In the genomic region with DNA sequence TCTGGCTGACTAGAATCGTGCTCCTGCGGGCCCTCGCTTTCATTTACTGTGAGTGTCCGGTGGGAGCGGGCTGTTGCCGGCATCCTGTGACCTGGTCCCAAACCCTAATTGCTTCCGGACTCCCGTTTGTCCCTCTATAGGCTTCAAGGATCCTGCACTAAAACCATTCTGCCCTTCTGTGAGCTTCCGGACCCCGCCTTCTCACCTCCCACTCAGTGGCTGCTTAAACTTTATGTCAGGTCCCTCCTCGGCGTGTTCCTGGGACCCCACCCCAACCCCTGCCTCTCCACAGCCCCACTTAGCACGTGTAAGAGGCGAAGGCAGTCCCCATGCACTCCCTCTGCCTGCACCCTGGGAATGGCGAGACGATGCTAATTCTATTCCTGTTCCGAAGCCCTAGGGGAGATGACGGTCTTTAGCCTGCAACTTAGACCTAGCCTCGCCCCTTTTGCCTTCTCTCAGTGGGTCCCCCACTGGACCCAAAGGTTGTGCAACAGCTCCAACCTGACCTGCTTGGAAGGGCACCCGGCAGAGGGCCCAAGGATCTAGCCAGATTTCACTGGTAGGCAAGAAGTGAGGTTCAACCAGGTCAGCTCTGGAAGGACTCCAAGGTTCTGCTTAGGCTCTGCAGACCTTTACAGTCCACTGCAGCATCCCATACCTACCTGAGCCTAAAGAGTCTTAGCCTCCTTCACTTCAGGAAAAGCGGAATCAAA, we compare ENCODE assay signal across 8 mouse cellular contexts. TPM values are rescaled to one million over a fixed set of nuclear protein-coding genes. Genes with fewer than 3 reads are reported as not detected.
DNase-seq lines count a peak whose midpoint lies in the region; ATAC-seq and TF ChIP-seq lines count a peak whose summit lies in the region.

No protein-coding gene starts in this region.

- DNase-seq in heart, adult 11 months, result peak; percentile 94
- no peak for DNase-seq in heart, postnatal 25 days (ENCODE audit: low spot score)
- DNase-seq in ES-CJ7 (ENCODE audit: low read depth, low spot score), result peak; percentile 37
- peak; percentile 68 for DNase-seq in kidney, postnatal 0 days (ENCODE audit: low spot score)
- no peak for DNase-seq in Muller cell, postnatal 12 days (ENCODE audit: inconsistent ontology term)
- no peak for DNase-seq in gastrocnemius, adult 8-10 months (ENCODE audit: low spot score in 2 of 2)

- H3K4me3 ChIP-seq in forebrain, embryonic 12.5 days (replicated peaks), result peak overlapping the region; percentile 75
- peak overlapping the region; percentile 67 for H3K4me3 ChIP-seq in kidney, postnatal 0 days (replicated peaks; ENCODE audit: low read depth, low read length)
- H3K4me3 ChIP-seq in neural tube, embryonic 14.5 days (ENCODE audit: low read depth, low read length), result peak overlapping the region; percentile 67

- peak; percentile 21 for ATAC-seq in forebrain, embryonic 12.5 days (ENCODE audit: low FRiP score)
- ATAC-seq in kidney, postnatal 0 days (replicated peaks; ENCODE audit: low FRiP score, low read depth), result peak; percentile 65
- ATAC-seq in neural tube, embryonic 14.5 days (ENCODE audit: low read depth), result peak; percentile 45

- peak overlapping the region; percentile 79 for H3K9ac ChIP-seq in forebrain, embryonic 12.5 days
- peak overlapping the region; percentile 60 for H3K9ac ChIP-seq in kidney, postnatal 0 days (ENCODE audit: low read depth, low read length)
- H3K9ac ChIP-seq in neural tube, embryonic 14.5 days (replicated peaks; ENCODE audit: low read depth, low read length), result peak overlapping the region; percentile 76

- H3K36me3 ChIP-seq in forebrain, embryonic 12.5 days (replicated peaks), result peaks cover under 1% of the 10 kb centered on the region; the same call in 1 of the 2 replicates
- no peaks in the 10 kb centered on the region for H3K36me3 ChIP-seq in kidney, postnatal 0 days (ENCODE audit: insufficient read depth, low read length)
- no peaks in the 10 kb centered on the region for H3K36me3 ChIP-seq in neural tube, embryonic 14.5 days (ENCODE audit: control insufficient read depth, insufficient read depth, low read length)

- no peak for TF ChIP-seq CTCF in kidney, postnatal 0 days (IDR thresholded peaks at IDR 0.05; ENCODE audit: low read depth)

- no peaks in the 10 kb centered on the region for H3K9me3 ChIP-seq in forebrain, embryonic 12.5 days
- H3K9me3 ChIP-seq in kidney, postnatal 0 days (replicated peaks; ENCODE audit: low read length), result no peaks in the 10 kb centered on the region
- H3K9me3 ChIP-seq in neural tube, embryonic 14.5 days (ENCODE audit: control insufficient read depth, low read length), result no peaks in the 10 kb centered on the region

- H3K4me1 ChIP-seq in forebrain, embryonic 12.5 days, result peaks cover 38% of the 10 kb centered on the region
- H3K4me1 ChIP-seq in kidney, postnatal 0 days (replicated peaks; ENCODE audit: insufficient read depth, low read length), result peaks cover 6% of the 10 kb centered on the region; the same call in 1 of the 2 replicates
- H3K4me1 ChIP-seq in neural tube, embryonic 14.5 days (ENCODE audit: control insufficient read depth, insufficient read depth, low read length), result 0 out of 2 replicates have a peak, but pooled peaks cover 7% of the 10 kb centered on the region

- peak overlapping the region; percentile 89 for H3K4me2 ChIP-seq in forebrain, embryonic 12.5 days
- H3K4me2 ChIP-seq in kidney, postnatal 0 days (ENCODE audit: low read length), result peak overlapping the region; percentile 65
- peak overlapping the region; percentile 65 for H3K4me2 ChIP-seq in neural tube, embryonic 14.5 days (ENCODE audit: low read depth, low read length)

- peak overlapping the region; percentile 56; the same call in 1 of the 2 replicates for H3K27ac ChIP-seq in forebrain, embryonic 12.5 days
- peak overlapping the region; percentile 47; the same call in 1 of the 2 replicates for H3K27ac ChIP-seq in kidney, postnatal 0 days
- H3K27ac ChIP-seq in neural tube, embryonic 14.5 days (ENCODE audit: low read depth, low read length), result peak overlapping the region; percentile 52; the same call in 1 of the 2 replicates

- intact Hi-C loops in heart, postnatal 25 days (cut with DNase I), result no loop called here

- H3K27me3 ChIP-seq in forebrain, embryonic 12.5 days, result peaks cover 9% of the 10 kb centered on the region
- H3K27me3 ChIP-seq in kidney, postnatal 0 days (ENCODE audit: insufficient read depth, low read length), result no peaks in the 10 kb centered on the region
- no peaks in the 10 kb centered on the region for H3K27me3 ChIP-seq in neural tube, embryonic 14.5 days (ENCODE audit: control insufficient read depth, insufficient read depth, low read length)

- 6% methylated on average over 21 of the region's 21 CpGs for WGBS in forebrain, embryonic 12.5 days
- 5% methylated on average over 21 of the region's 21 CpGs for WGBS in kidney, postnatal 0 days
- WGBS in neural tube, embryonic 14.5 days, result 5% methylated on average over 21 of the region's 21 CpGs

RNA-seq across cellular contexts. Expression of gene Lmf1, which starts 0.6 kb away (rescaled TPM):
- total RNA-seq in heart, postnatal 25 days (2021), result 10 to 100 TPM; 31.7 to 34.3 TPM
- 17.8 and 21.0 TPM in 2 replicates for polyA plus RNA-seq in forebrain, embryonic 12.5 days (2016; fragmentation: Nextera tagmentation; extraction: Ambion mirVana)
- polyA plus RNA-seq in kidney, postnatal 0 days (2015; fragmentation: Nextera tagmentation; extraction: Ambion mirVana), result 22.0 and 25.5 TPM in 2 replicates
- polyA plus RNA-seq in neural tube, embryonic 14.5 days (2014; fragmentation: Nextera tagmentation; extraction: Ambion mirVana), result 24.2 and 25.4 TPM in 2 replicates
- 10 to 100 TPM; 10.4 to 14.1 (median 10.8) TPM for total RNA-seq in gastrocnemius, adult 8-10 months (2022)

RNA-seq across cellular contexts. Expression of gene Sox8, which starts 9.0 kb away (rescaled TPM):
- total RNA-seq in heart, postnatal 25 days (2021), result under 1 TPM; 0.25 to 0.75 TPM
- 10.3 and 15.1 TPM in 2 replicates for polyA plus RNA-seq in forebrain, embryonic 12.5 days (2016; fragmentation: Nextera tagmentation; extraction: Ambion mirVana)
- 1.8 and 2.2 TPM in 2 replicates for polyA plus RNA-seq in kidney, postnatal 0 days (2015; fragmentation: Nextera tagmentation; extraction: Ambion mirVana)
- 12.8 and 17.5 TPM in 2 replicates for polyA plus RNA-seq in neural tube, embryonic 14.5 days (2014; fragmentation: Nextera tagmentation; extraction: Ambion mirVana)
- total RNA-seq in gastrocnemius, adult 8-10 months (2022), result under 1 TPM; 0.19 to 0.76 (median 0.70) TPM

Comparison
In these comparisons a context has a peak if more than half of its experiments do, and no peak if none do; other contexts are left out.
1. DNase-seq: peak in heart, adult 11 months (single experiment), ES-CJ7 (single experiment) and kidney, postnatal 0 days (single experiment); none in heart, postnatal 25 days (single experiment), Muller cell, postnatal 12 days (single experiment) and gastrocnemius, adult 8-10 months (0 of 2).
2. Peak in every context shown above with its lines, with median percentiles within 50 percentile points of each other: ATAC-seq, H3K27ac ChIP-seq, H3K4me2 ChIP-seq, H3K4me3 ChIP-seq and H3K9ac ChIP-seq.